ENCODE assay signal across 10 mouse cellular contexts in genomic region chr10:80700038-80700504, GRCm38 (mm10). TPM values are rescaled to one million over a fixed set of nuclear protein-coding genes. Genes with fewer than 3 reads are reported as not detected.
DNase-seq lines count a peak whose midpoint lies in the region; ATAC-seq lines count a peak whose summit lies in the region.
"Had no signal": no experiment of that assay in that cellular context is flagged by ENCODE, and none has a peak within 500 bp of the region (broad histone marks: within the 10 kb centered on the region; RNA-seq: fewer than 3 reads in every experiment).

No protein-coding gene starts in this region.

- H3K4me3 ChIP-seq in heart, embryonic 13.5 days = peak overlapping the region; percentile 61; the same call in 1 of the 2 replicates
- H3K4me3 ChIP-seq in embryonic facial prominence, embryonic 14.5 days (ENCODE audit: low read depth, low read length) = 0 out of 2 replicates have a peak overlapping the region, but pooled peaks have one; percentile 67
- no peak overlapping the region for H3K4me3 ChIP-seq in limb, embryonic 15.5 days

- 84% methylated on average over 7 of the region's 7 CpGs for WGBS in heart, embryonic 13.5 days
- WGBS in embryonic facial prominence, embryonic 14.5 days = 84% methylated on average over 7 of the region's 7 CpGs
- WGBS in limb, embryonic 15.5 days = 84% methylated on average over 7 of the region's 7 CpGs

- H3K27ac ChIP-seq in heart, embryonic 13.5 days (replicated peaks) = no peak overlapping the region
- H3K27ac ChIP-seq in embryonic facial prominence, embryonic 14.5 days (replicated peaks; ENCODE audit: low read depth, low read length) = no peak overlapping the region
- H3K27ac ChIP-seq in limb, embryonic 15.5 days = no peak overlapping the region

- no peaks in the 10 kb centered on the region for H3K27me3 ChIP-seq in heart, embryonic 13.5 days (replicated peaks)
- H3K27me3 ChIP-seq in embryonic facial prominence, embryonic 14.5 days (replicated peaks; ENCODE audit: control insufficient read depth, insufficient read depth, low read length) = no peaks in the 10 kb centered on the region
- H3K27me3 ChIP-seq in limb, embryonic 15.5 days = no peaks in the 10 kb centered on the region

- peak overlapping the region; percentile 59 for H3K9ac ChIP-seq in heart, embryonic 13.5 days
- H3K9ac ChIP-seq in embryonic facial prominence, embryonic 14.5 days (ENCODE audit: low read depth, low read length) = no peak overlapping the region
- H3K9ac ChIP-seq in limb, embryonic 15.5 days = 0 out of 2 replicates have a peak overlapping the region, but pooled peaks have one; percentile 17

- H3K4me2 ChIP-seq in heart, embryonic 13.5 days = peak overlapping the region; percentile 95
- H3K4me2 ChIP-seq in embryonic facial prominence, embryonic 14.5 days (ENCODE audit: low read depth, low read length) = peak overlapping the region; percentile 71
- peak overlapping the region; percentile 80 for H3K4me2 ChIP-seq in limb, embryonic 15.5 days

- H3K9me3 ChIP-seq in heart, embryonic 13.5 days = no peaks in the 10 kb centered on the region
- no peaks in the 10 kb centered on the region for H3K9me3 ChIP-seq in embryonic facial prominence, embryonic 14.5 days (ENCODE audit: control insufficient read depth, low read length)
- no peaks in the 10 kb centered on the region for H3K9me3 ChIP-seq in limb, embryonic 15.5 days

- no peak for DNase-seq in heart, adult 9 months (ENCODE audit: low spot score in 2 of 2)
- DNase-seq in A20 (ENCODE audit: low read depth, low spot score) = peak; percentile 12
- no peak for DNase-seq in embryonic facial prominence, embryonic 14.5 days (ENCODE audit: low spot score)
- no peak for DNase-seq in layer of hippocampus, postnatal 14 days (ENCODE audit: low spot score in 2 of 2)
- no peak for DNase-seq in layer of hippocampus, adult 8-10 months (ENCODE audit: low spot score in 2 of 2)
- DNase-seq: cerebellum, postnatal 14 days; lung, postnatal 4 days had no signal

- H3K4me1 ChIP-seq in heart, embryonic 13.5 days = peaks cover 83% of the 10 kb centered on the region
- H3K4me1 ChIP-seq in embryonic facial prominence, embryonic 14.5 days (ENCODE audit: control insufficient read depth, insufficient read depth, low read length) = peaks cover 20% of the 10 kb centered on the region
- peaks cover 45% of the 10 kb centered on the region for H3K4me1 ChIP-seq in limb, embryonic 15.5 days

- peaks cover 13% of the 10 kb centered on the region for H3K36me3 ChIP-seq in heart, embryonic 13.5 days
- H3K36me3 ChIP-seq in embryonic facial prominence, embryonic 14.5 days (ENCODE audit: control insufficient read depth, insufficient read depth, low read length) = peaks cover 7% of the 10 kb centered on the region; the same call in 1 of the 2 replicates
- peaks cover 18% of the 10 kb centered on the region; the same call in 1 of the 2 replicates for H3K36me3 ChIP-seq in limb, embryonic 15.5 days

- no peak for ATAC-seq in heart, embryonic 13.5 days (ENCODE audit: extremely low read depth, insufficient number of reproducible peaks, low FRiP score, low TSS enrichment)
- no peak for ATAC-seq in embryonic facial prominence, embryonic 14.5 days (ENCODE audit: low read depth)
- no peak for ATAC-seq in limb, embryonic 15.5 days (ENCODE audit: insufficient number of reproducible peaks, low FRiP score, low TSS enrichment, low read depth)
- ATAC-seq in inflammation-experienced regulatory T-cells, adult 6 months = no peak

RNA-seq across cellular contexts. Expression of gene Mob3a, which starts 1.7 kb away (rescaled TPM):
- polyA plus RNA-seq in heart, embryonic 13.5 days (2015; fragmentation: Nextera tagmentation; extraction: Ambion mirVana) = 26.0 and 27.2 TPM in 2 replicates
- polyA plus RNA-seq in embryonic facial prominence, embryonic 14.5 days (2014; fragmentation: Nextera tagmentation; extraction: Ambion mirVana) = 31.2 and 37.0 TPM in 2 replicates
- 55.8 and 57.7 TPM in 2 replicates for polyA plus RNA-seq in limb, embryonic 15.5 days (2015; fragmentation: Nextera tagmentation; extraction: Ambion mirVana)
- total RNA-seq in layer of hippocampus, postnatal 14 days (2021) = 10 to 100 TPM; 16.1 to 19.0 TPM
- total RNA-seq in layer of hippocampus, adult 8-10 months (2022) = 10 to 100 TPM; 13.8 to 18.0 (median 15.0) TPM
- 100 to 1,000 TPM; 190 to 248 (median 240) TPM for polyA plus RNA-seq in inflammation-experienced regulatory T-cells, adult 6 months (2017; shearing (Covaris generic))

RNA-seq across cellular contexts. Expression of gene Izumo4, which starts 1.9 kb away (rescaled TPM):
- polyA plus RNA-seq in heart, embryonic 13.5 days (2015; fragmentation: Nextera tagmentation; extraction: Ambion mirVana) = 12.7 and 13.5 TPM in 2 replicates
- polyA plus RNA-seq in embryonic facial prominence, embryonic 14.5 days (2014; fragmentation: Nextera tagmentation; extraction: Ambion mirVana) = 10.3 and 14.4 TPM in 2 replicates
- polyA plus RNA-seq in limb, embryonic 15.5 days (2015; fragmentation: Nextera tagmentation; extraction: Ambion mirVana) = 25.9 and 31.0 TPM in 2 replicates
- total RNA-seq in layer of hippocampus, postnatal 14 days (2021) = 10 to 100 TPM; 44.8 to 54.7 TPM
- 10 to 100 TPM; 56.6 to 73.2 (median 69.8) TPM for total RNA-seq in layer of hippocampus, adult 8-10 months (2022)
- polyA plus RNA-seq in inflammation-experienced regulatory T-cells, adult 6 months (2017; shearing (Covaris generic)) = 100 to 1,000 TPM in 2 of 3 experiments, 10 to 100 TPM in 1; 71.4 to 109 (median 107) TPM

RNA-seq across cellular contexts. Expression of gene Mknk2, which starts 22.2 kb away (rescaled TPM):
- 78.2 and 78.7 TPM in 2 replicates for polyA plus RNA-seq in heart, embryonic 13.5 days (2015; fragmentation: Nextera tagmentation; extraction: Ambion mirVana)
- polyA plus RNA-seq in embryonic facial prominence, embryonic 14.5 days (2014; fragmentation: Nextera tagmentation; extraction: Ambion mirVana) = 84.6 and 86.7 TPM in 2 replicates
- 90.1 and 97.5 TPM in 2 replicates for polyA plus RNA-seq in limb, embryonic 15.5 days (2015; fragmentation: Nextera tagmentation; extraction: Ambion mirVana)
- 10 to 100 TPM; 50.5 to 51.5 TPM for total RNA-seq in layer of hippocampus, postnatal 14 days (2021)
- total RNA-seq in layer of hippocampus, adult 8-10 months (2022) = 10 to 100 TPM; 41.9 to 50.0 (median 45.1) TPM
- polyA plus RNA-seq in inflammation-experienced regulatory T-cells, adult 6 months (2017; shearing (Covaris generic)) = 10 to 100 TPM; 50.3 to 61.4 (median 50.9) TPM

RNA-seq across cellular contexts. Expression of gene Ap3d1, which starts 42.0 kb away (rescaled TPM):
- polyA plus RNA-seq in heart, embryonic 13.5 days (2015; fragmentation: Nextera tagmentation; extraction: Ambion mirVana) = 44.0 and 46.4 TPM in 2 replicates
- polyA plus RNA-seq in embryonic facial prominence, embryonic 14.5 days (2014; fragmentation: Nextera tagmentation; extraction: Ambion mirVana) = 67.6 and 75.8 TPM in 2 replicates
- polyA plus RNA-seq in limb, embryonic 15.5 days (2015; fragmentation: Nextera tagmentation; extraction: Ambion mirVana) = 72.3 and 75.0 TPM in 2 replicates
- 100 to 1,000 TPM; 137 to 144 TPM for total RNA-seq in layer of hippocampus, postnatal 14 days (2021)
- 100 to 1,000 TPM; 136 to 163 (median 147) TPM for total RNA-seq in layer of hippocampus, adult 8-10 months (2022)
- 10 to 100 TPM; 20.9 to 33.0 (median 29.8) TPM for polyA plus RNA-seq in inflammation-experienced regulatory T-cells, adult 6 months (2017; shearing (Covaris generic))

RNA-seq across cellular contexts. Expression of gene Btbd2, which starts 43.2 kb away (rescaled TPM):
- polyA plus RNA-seq in heart, embryonic 13.5 days (2015; fragmentation: Nextera tagmentation; extraction: Ambion mirVana) = 50.9 and 53.7 TPM in 2 replicates
- polyA plus RNA-seq in embryonic facial prominence, embryonic 14.5 days (2014; fragmentation: Nextera tagmentation; extraction: Ambion mirVana) = 71.6 and 81.2 TPM in 2 replicates
- polyA plus RNA-seq in limb, embryonic 15.5 days (2015; fragmentation: Nextera tagmentation; extraction: Ambion mirVana) = 54.7 and 68.2 TPM in 2 replicates
- 10 to 100 TPM; 90.2 to 94.4 TPM for total RNA-seq in layer of hippocampus, postnatal 14 days (2021)
- 100 to 1,000 TPM in 2 of 4 experiments, 10 to 100 TPM in 2; 92.1 to 103 (median 97.9) TPM for total RNA-seq in layer of hippocampus, adult 8-10 months (2022)
- polyA plus RNA-seq in inflammation-experienced regulatory T-cells, adult 6 months (2017; shearing (Covaris generic)) = 10 to 100 TPM in 1 of 3 experiments, 1 to 10 TPM in 2; 3.4 to 10.4 (median 9.2) TPM
